Mouse (Mus musculus) frontal cortex, adult 2 months (tissue): ENCODE data around the gene Irgm1. TPM values are rescaled to one million over a fixed set of nuclear protein-coding genes. Genes with fewer than 3 reads are reported as not detected.
"Not testable (repeated sequence)": the region's sequence is repeated elsewhere in the genome, so short reads cannot be mapped to it uniquely, and the experiment has no call there.

Experiments
- DNase-seq, 2 experiments: peaks; one replicate each; pipeline ENCODE4 v3.0.0; 2022; ENCODE audit warnings: low spot score in 1 of 2; ENCODE audit errors: extremely low spot score in 1 of 2
- polyA plus RNA-seq: library from polyadenylated mRNA; depleted of rRNA; stranded (reverse); fragments of >200 nt; gene quantifications from 2 replicates; pipeline ENCODE4 v1.2.3, GENCODE M21; 2012

The Irgm1 gene
- polyA plus RNA-seq, 1 experiment = 12.7 TPM

- DNase-seq = peak; percentile 76 to 98
Measured at GRCm38 (mm10) chr11:48833731-48834639, 37.5 kb downstream of the Irgm1 start.

GRCm38 (mm10) chr11:48833078-48833730 lies 38.3 kb downstream of the Irgm1 start:
- no peak for DNase-seq

GRCm38 (mm10) chr11:48831273-48831672 lies 40.2 kb downstream of the Irgm1 start:
- no peak for DNase-seq

GRCm38 (mm10) chr11:48830279-48830678 lies 41.2 kb downstream of the Irgm1 start:
- no peak for DNase-seq

GRCm38 (mm10) chr11:48827926-48828325 lies 43.6 kb downstream of the Irgm1 start:
- DNase-seq = no peak

- no peak for DNase-seq
Measured at GRCm38 (mm10) chr11:48826752-48827096, 44.8 kb downstream of the Irgm1 start.

GRCm38 (mm10) chr11:48825979-48826751 lies 45.3 kb downstream of the Irgm1 start, which contains the start of the genes Trim7 and Gm12184:
TSS of gene Trim7 (plus strand) at chr11:48826140.
TSS of gene Gm12184 (minus strand) at chr11:48826655.
- DNase-seq = not testable (repeated sequence)

- no peak for DNase-seq
Measured at GRCm38 (mm10) chr11:48824311-48824830, 47.1 kb downstream of the Irgm1 start.

- DNase-seq = peak in 1 of 2 experiments; percentile 77
Measured at GRCm38 (mm10) chr11:48823536-48823972, 47.9 kb downstream of the Irgm1 start.

- DNase-seq = no peak
Measured at GRCm38 (mm10) chr11:48822768-48823512, 48.5 kb downstream of the Irgm1 start.

GRCm38 (mm10) chr11:48821299-48821698 lies 50.2 kb downstream of the Irgm1 start:
- DNase-seq = not testable (repeated sequence)

- DNase-seq = no peak
Measured at GRCm38 (mm10) chr11:48820308-48820674, 51.2 kb downstream of the Irgm1 start.

GRCm38 (mm10) chr11:48819614-48820307 lies 51.7 kb downstream of the Irgm1 start:
- DNase-seq = no peak

GRCm38 (mm10) chr11:48818346-48818745 lies 53.1 kb downstream of the Irgm1 start:
- peak; percentile 79 to 97 for DNase-seq

GRCm38 (mm10) chr11:48817794-48818193 lies 53.7 kb downstream of the Irgm1 start:
- DNase-seq = no peak

- peak; percentile 97 to 99 for DNase-seq
Measured at GRCm38 (mm10) chr11:48816800-48817665, 54.5 kb downstream of the Irgm1 start, which contains the start of gene Trim41. TSS of gene Trim41 (minus strand) at chr11:48817353.

- peak in 1 of 2 experiments; percentile 47 for DNase-seq
Measured at GRCm38 (mm10) chr11:48816281-48816781, 55.2 kb downstream of the Irgm1 start.

- DNase-seq = no peak
Measured at GRCm38 (mm10) chr11:48815851-48816250, 55.6 kb downstream of the Irgm1 start.
